Mouse (Mus musculus) embryonic fibroblast, embryonic 13.5 days (primary cell): ENCODE measurements around the gene E130114P18Rik. TPM values are rescaled to one million over a fixed set of nuclear protein-coding genes. Genes with fewer than 3 reads are reported as not detected.

Experiments
- H3K27ac ChIP-seq: 2 replicates; pipeline ENCODE4 v1.5.1; 2012; ENCODE audit warnings: low read length, control low read depth, inconsistent platforms; ENCODE audit not compliant: insufficient read depth
- H3K4me1 ChIP-seq: 2 replicates; pipeline ENCODE4 v1.6.1; 2011; ENCODE audit warnings: low read length; ENCODE audit not compliant: control insufficient read depth, insufficient read depth
- H3K4me3 ChIP-seq: 2 replicates; pipeline ENCODE4 v1.5.1; 2011; ENCODE audit warnings: mild to moderate bottlenecking, control low read depth, low read length; ENCODE audit not compliant: insufficient read depth
- CTCF ChIP-seq: IDR thresholded peaks from 2 replicates; pipeline ENCODE4 v1.5.1; 2011; ENCODE audit warnings: mild to moderate bottlenecking, control low read depth, low read length, moderate library complexity, borderline replicate concordance; ENCODE audit not compliant: insufficient read depth
- POLR2A ChIP-seq: IDR thresholded peaks from 2 replicates; pipeline ENCODE4 v1.6.1; 2011; ENCODE audit warnings: low read depth, mild to moderate bottlenecking, control low read depth, low read length, moderate library complexity
- polyA plus RNA-seq: library from polyadenylated mRNA; stranded (reverse); fragments of >200 nt; gene quantifications from 2 replicates; pipeline ENCODE4 v1.2.4, GENCODE M21; 2011; ENCODE audit warnings: low read depth; ENCODE audit not compliant: missing spikeins, insufficient read length

E130114P18Rik gene
- polyA plus RNA-seq, 1 experiment: 0.77 TPM

DNA sequence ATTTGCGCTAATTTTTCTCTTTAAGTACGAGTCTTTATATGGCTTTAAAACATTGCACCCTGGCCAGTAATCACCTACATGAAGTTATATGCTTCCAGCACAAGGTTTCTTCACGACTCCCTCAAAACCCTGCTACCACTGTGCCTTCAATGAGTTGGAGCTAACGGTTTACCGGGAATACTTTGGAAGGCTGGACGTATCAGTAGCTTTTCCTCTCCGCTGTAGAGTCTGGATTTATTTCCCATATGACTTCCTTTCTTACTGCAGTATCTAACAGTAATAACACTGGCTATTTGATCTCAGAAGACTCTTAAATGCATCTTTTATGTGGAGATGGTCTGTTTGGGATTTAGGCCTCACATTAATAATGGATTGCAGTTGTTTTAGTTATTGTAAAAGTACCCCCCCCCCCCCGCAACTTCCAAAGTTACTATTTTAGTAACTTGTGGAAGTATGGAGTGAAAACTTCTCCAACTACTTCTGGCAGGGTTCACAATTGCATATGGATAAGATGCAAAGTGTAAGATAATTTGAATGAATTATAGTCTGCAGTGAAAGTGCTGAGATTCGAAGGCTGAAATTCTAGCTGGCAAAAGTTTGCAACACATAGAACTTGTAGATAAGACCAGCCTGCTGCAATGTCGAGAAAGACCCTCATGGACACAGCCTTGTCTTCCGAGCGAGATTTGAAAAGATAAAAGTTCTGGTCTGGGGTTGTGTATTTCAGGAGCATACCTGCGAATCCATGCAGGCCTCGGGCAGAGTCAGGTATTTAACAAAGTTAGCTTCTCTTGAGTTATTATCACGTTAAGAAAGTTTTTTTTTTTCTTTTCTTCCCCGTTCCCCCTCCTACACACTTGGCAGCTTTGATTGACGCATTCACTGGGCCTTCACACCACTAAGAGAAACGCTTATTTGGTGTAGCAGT, 1.4 kb upstream of the E130114P18Rik start:
- Histone ChIP-seq H3K4me1 (peaks cover 2% of the 10 kb centered on the region; the same call in 1 of the 2 replicates), H3K27ac (peak overlapping the region; percentile 75), H3K4me3 (peak overlapping the region; percentile 95)
- TF ChIP-seq POLR2A (no peak), CTCF (no peak)

DNA sequence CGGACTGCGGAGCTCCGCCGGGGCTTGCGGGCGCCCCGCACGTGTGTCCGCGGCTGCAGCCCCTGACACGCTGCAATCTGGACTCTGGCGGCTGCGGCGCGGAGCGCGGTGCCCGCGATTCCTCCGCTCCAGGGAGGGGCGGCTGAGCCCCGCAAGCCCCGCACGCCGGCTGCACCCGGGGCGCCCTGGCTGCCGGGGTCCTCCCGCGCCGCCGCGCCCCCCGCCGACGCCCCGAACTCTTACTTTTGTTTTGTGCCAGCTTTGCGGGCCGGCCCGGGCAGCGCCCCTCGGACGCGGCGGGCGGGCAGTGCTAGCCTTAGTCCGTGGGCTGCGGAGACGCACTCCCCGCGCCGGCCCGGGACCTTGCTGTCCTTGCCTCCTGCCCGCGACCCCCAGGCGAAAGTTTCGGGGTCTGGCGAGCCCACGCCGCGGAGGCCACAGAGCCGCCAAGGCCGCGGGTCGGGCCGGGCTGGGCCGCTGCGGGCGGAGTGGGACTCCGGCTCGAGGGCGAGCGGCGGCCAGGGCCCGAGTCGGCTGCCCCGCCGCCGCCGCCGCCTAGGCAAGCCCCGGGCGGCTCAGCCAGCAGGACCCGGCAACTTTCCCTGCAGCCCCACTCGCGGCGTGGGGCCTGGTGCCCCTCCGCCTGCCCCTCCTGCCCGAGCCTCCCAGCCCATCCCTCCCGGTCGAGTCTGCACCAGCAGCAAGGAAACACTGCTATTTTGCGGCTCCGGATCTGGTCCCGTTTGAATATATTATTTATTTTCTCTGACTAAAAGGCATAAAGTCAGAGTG, 529 bp upstream of the E130114P18Rik start:
- peaks cover 2% of the 10 kb centered on the region; the same call in 1 of the 2 replicates for H3K4me1 ChIP-seq
- H3K27ac ChIP-seq: peak overlapping the region; percentile 75
- peak overlapping the region; percentile 95 for H3K4me3 ChIP-seq
- TF ChIP-seq CTCF (no peak), POLR2A (no peak)

DNA sequence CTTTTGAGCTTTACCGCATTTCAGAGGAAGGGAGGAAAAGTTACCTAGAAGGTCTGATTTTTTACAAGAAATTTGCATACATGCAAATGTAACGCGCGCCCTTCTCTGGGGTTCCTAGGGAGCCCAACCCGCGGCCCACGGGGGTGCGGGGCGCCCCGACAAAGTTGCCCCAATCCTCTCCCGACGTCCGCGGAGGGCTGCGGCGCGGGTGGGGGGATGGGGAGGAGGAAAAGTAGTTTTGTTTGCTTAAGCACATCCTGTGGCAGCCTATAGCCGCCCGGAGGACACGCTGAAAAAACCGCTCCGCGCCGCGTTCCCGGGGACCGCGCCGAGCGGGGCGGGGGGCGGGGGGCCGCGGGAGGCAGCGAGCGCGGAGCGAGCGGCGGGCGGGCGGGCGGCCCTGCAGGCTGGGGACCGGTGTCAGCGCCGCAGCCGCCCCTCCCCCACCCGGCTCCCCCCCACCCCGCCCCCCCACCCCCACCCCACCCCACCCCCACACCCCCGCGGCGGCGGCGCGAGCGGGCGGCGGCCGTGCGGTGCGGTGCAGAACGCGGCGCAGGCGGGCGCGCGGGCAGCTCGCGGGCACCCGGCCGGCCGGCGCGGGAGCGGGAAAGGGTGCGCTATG, 685 bp downstream of the E130114P18Rik start:
- Histone ChIP-seq H3K27ac (peak overlapping the region; percentile 95), H3K4me3 (peak overlapping the region; percentile 95), H3K4me1 (peaks cover 2% of the 10 kb centered on the region; the same call in 1 of the 2 replicates)
- no peak for TF ChIP-seq POLR2A
- TF ChIP-seq CTCF: no peak

DNA sequence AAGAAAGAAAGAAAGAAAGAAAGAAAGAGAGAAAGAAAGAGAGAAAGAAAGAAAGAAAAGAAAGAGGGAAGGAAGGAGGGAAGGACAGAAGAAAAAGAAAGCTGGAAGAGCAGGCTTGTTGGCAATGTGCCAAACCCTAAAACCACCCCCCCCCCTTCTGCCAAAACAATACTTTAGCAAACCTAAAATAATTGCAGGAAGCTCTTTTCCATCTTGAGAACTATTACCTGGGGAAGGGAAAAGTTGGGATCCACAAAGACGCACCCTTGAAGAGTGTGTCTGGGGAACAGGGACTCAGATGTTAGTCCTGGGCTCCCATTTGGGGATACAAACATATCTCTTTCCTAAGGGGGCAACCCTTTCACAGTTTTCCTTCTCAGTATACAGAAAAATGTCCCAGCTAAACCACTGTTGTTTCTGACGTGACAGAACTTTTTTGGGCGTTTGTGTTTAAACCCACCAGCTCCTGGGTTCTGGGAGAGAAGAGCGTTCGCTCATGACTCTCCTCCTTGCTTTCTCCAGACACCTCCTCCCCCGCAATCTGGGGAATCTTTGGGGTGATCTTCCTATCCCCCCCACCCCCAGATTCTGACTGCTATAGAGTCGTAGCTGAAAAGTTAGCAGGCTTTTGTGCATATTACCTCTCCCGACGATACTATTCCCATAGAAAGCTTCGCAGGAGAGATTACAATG, 1.3 kb downstream of the E130114P18Rik start:
- TF ChIP-seq POLR2A (no peak), CTCF (no peak)
- Histone ChIP-seq H3K4me1 (peaks cover 2% of the 10 kb centered on the region; the same call in 1 of the 2 replicates), H3K4me3 (peak overlapping the region; percentile 45), H3K27ac (peak overlapping the region; percentile 95)

- TF ChIP-seq CTCF: no peak
- TF ChIP-seq POLR2A: no peak
- Histone ChIP-seq H3K4me3 (peak overlapping the region; percentile 45), H3K4me1 (peaks cover 2% of the 10 kb centered on the region; the same call in 1 of the 2 replicates), H3K27ac (peak overlapping the region; percentile 95)
Measured at GRCm38 (mm10) chr4:97775494-97776265, 2.2 kb downstream of the E130114P18Rik start.

GRCm38 (mm10) chr4:97775059-97775458, 2.8 kb downstream of the E130114P18Rik start:
- Histone ChIP-seq H3K4me1 (peaks cover 2% of the 10 kb centered on the region; the same call in 1 of the 2 replicates), H3K4me3 (peak overlapping the region; percentile 45; the same call in 1 of the 2 replicates), H3K27ac (peak overlapping the region; percentile 95)
- no peak for TF ChIP-seq CTCF
- peak; percentile 29; the same call in 1 of the 2 replicates for TF ChIP-seq POLR2A

DNA sequence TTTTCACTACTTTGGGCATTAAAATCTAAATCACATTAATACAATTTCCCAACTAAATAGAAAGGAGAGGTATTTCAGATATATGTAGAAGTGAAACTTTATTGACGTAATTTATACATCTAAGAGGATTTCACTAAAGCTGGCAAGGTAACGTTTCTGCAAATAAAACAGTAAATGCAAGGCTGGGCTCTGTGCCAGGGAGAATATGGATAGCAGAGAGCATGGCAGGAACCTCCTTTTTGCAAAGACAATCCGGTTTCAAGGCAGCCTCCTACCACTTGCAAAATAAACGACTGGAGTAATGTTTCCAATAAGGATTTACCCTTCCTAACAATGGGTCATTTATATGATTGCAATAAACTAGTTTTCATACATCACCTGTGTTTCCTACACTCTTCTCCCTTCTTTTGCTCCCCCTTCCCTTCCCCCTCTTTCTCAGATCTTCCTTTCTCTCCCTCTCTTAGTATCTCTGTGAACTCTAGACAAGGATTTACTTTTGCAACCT, 3.4 kb downstream of the E130114P18Rik start:
- Histone ChIP-seq H3K27ac (peak overlapping the region; percentile 77), H3K4me1 (peaks cover 2% of the 10 kb centered on the region; the same call in 1 of the 2 replicates), H3K4me3 (no peak overlapping the region)
- TF ChIP-seq POLR2A: no peak
- TF ChIP-seq CTCF: no peak

DNA sequence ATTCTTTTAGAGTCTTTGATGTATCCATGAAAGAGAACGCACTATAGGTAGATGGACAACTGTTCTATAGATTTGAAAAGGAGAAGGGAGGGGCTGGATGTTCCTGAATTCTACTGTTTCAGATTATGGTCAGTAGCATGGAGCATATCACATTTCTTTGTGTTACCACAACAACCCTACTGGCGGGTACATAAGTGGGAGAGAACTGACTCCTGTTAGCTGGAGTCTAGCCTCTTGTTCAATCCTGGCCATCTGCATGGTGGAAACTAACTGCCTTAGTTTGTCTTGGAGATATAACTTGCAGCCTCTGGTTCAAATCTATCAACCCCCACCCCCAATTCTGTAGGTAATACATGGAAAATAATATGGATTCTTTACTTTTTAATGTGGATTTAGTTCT, 4.1 kb downstream of the E130114P18Rik start:
- Histone ChIP-seq H3K4me1 (peaks cover 2% of the 10 kb centered on the region; the same call in 1 of the 2 replicates), H3K27ac (peak overlapping the region; percentile 57), H3K4me3 (no peak overlapping the region; the same call in 1 of the 2 replicates)
- TF ChIP-seq POLR2A (no peak), CTCF (no peak)
